Mouse (Mus musculus) liver, postnatal 0 days (tissue): ENCODE results near the gene D630023F18Rik. TPM values are rescaled to one million over a fixed set of nuclear protein-coding genes. Genes with fewer than 3 reads are reported as not detected.

Experiments used
- ATAC-seq: fragments of 200-750 bp; cut with Nextera tagmentation; 2 replicates; pipeline ENCODE4 v1.8.0; 2017; ENCODE audit warnings: mild to moderate bottlenecking, moderate library complexity
- DNase-seq: peaks from one replicate; pipeline ENCODE4 v3.0.0-alpha.2; 2016
- H3K27ac ChIP-seq: fragments of 300-500 bp; sonication (generic); 2 replicates; pipeline ENCODE4 v1.5.1; 2014; ENCODE audit warnings: antibody characterized with exemption, moderate library complexity, mild to moderate bottlenecking, low read depth
- H3K27me3 ChIP-seq: fragments of 300-500 bp; sonication (generic); 2 replicates; pipeline ENCODE4 v1.6.1; 2014; ENCODE audit warnings: low read length, control low read depth, mixed read lengths; ENCODE audit not compliant: insufficient read depth
- H3K36me3 ChIP-seq: fragments of 300-500 bp; sonication (generic); replicated peaks from 2 replicates; pipeline ENCODE4 v1.6.1; 2014; ENCODE audit warnings: mild to moderate bottlenecking, control low read depth, low read length, moderate library complexity, mixed read lengths; ENCODE audit not compliant: insufficient read depth
- H3K4me1 ChIP-seq: fragments of 300-500 bp; sonication (generic); 2 replicates; pipeline ENCODE4 v1.6.1; 2014; ENCODE audit warnings: antibody characterized with exemption, mild to moderate bottlenecking, control low read depth; ENCODE audit not compliant: insufficient read depth
- H3K4me2 ChIP-seq: fragments of 300-500 bp; sonication (generic); 2 replicates; pipeline ENCODE4 v1.6.1; 2014; ENCODE audit warnings: low read depth, mild to moderate bottlenecking, low read length, moderate library complexity, mixed read lengths
- H3K4me3 ChIP-seq: fragments of 300-500 bp; sonication (generic); 2 replicates; pipeline ENCODE4 v1.5.1; 2014; ENCODE audit warnings: low read depth, low read length
- H3K9ac ChIP-seq: fragments of 300-500 bp; sonication (generic); replicated peaks from 2 replicates; pipeline ENCODE4 v1.6.1; 2014; ENCODE audit warnings: mild to moderate bottlenecking, moderate library complexity
- H3K9me3 ChIP-seq: fragments of 300-500 bp; sonication (generic); 2 replicates; pipeline ENCODE4 v1.6.1; 2016; ENCODE audit warnings: mild to moderate bottlenecking, control low read depth, low read length, mixed read lengths
- CTCF ChIP-seq: sonication (generic); IDR thresholded peaks from 2 replicates; pipeline ENCODE4 v1.5.1; 2016; ENCODE audit warnings: antibody characterized with exemption, low read depth
- EP300 ChIP-seq: IDR thresholded peaks from 2 replicates; pipeline ENCODE4 v1.6.1; 2016; ENCODE audit warnings: antibody characterized with exemption, low read depth, mild to moderate bottlenecking
- WGBS: fragments of 180-500 bp; shearing (Covaris S2); extraction: QIAGEN DNeasy Blood & Tissue Kit; methylation state at CpG from one replicate; pipeline ENCODE4 v1.1.7; 2014; ENCODE audit not compliant: insufficient replicate concordance; 5-methylcytosine and 5-hydroxymethylcytosine counted together
- polyA plus RNA-seq: library from polyadenylated mRNA; unstranded; fragments of >200 nt; fragmentation: Nextera tagmentation; extraction: Ambion mirVana; gene quantifications from 2 replicates; pipeline ENCODE4 v1.2.1, GENCODE M21; 2015

D630023F18Rik gene
- polyA plus RNA-seq, 1 experiment from 2014 or later = 0.12 TPM

DNA sequence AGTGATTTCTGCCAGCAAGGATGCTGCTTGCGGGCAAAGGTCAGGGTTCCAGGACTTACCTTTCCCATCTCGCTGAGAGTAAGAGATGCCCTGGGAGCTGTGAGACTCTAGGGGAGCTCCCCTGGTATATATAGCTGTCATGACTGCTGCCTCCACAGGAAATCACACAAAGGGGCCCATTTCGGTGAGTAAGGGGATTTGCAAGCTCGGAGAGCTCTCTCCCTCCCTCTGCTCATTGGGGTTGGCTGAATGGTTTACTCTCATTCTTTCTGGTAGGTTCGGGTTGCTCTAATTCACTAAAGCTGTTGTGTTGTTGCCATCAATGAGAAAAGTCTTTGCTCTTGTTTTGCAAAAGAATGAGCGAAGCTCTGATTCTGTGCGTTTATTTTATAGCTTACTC lies 40.8 kb downstream of the D630023F18Rik start, which contains the start of gene Crygb:
Crygb (minus strand) TSS at position 101 of the 400 bp plus-strand sequence.
- no peaks in the 10 kb centered on the region for H3K36me3 ChIP-seq
- H3K4me3 ChIP-seq = no peak within 1 kb of the TSS
- no peaks in the 10 kb centered on the region for H3K27me3 ChIP-seq
- ATAC-seq = no peak
- no peak within 1 kb of the TSS for H3K4me2 ChIP-seq
- WGBS = 45% methylated on average over 7 of the region's 7 CpGs
- H3K9ac ChIP-seq = no peak within 1 kb of the TSS
- no peak within 1 kb of the TSS for H3K27ac ChIP-seq
- H3K9me3 ChIP-seq = no peaks in the 10 kb centered on the region
- TF ChIP-seq EP300 = no peak
- TF ChIP-seq CTCF = no peak
- no peak for DNase-seq
- H3K4me1 ChIP-seq = no peaks in the 10 kb centered on the region

DNA sequence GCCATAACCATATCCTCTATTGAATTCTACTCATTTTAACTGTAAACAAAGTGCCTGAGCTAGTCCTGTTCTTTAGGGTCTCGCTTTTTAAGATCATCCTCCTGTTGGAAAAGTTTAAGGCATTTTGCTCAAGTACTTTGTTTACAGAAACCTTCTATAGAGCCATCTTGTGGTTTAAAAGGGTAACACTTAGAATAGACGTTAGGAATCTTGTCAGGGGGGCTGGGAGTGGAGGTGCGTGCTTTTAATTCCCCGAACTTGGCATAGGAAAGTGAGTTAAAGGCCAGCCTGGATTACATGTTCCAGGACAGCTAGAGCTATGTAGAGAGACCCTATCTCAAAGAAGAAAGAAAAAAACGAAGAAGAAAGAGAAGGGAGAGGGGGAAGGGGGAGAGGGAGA lies 47.4 kb downstream of the D630023F18Rik start:
- TF ChIP-seq EP300 (no peak), CTCF (peak; percentile 16; the same call in 1 of the 2 replicates)
- DNase-seq (no peak), ATAC-seq (no peak)
- Histone ChIP-seq H3K27ac (no peak overlapping the region), H3K27me3 (no peaks in the 10 kb centered on the region), H3K4me3 (no peak overlapping the region), H3K36me3 (no peaks in the 10 kb centered on the region), H3K4me1 (no peaks in the 10 kb centered on the region), H3K9ac (no peak overlapping the region), H3K4me2 (no peak overlapping the region), H3K9me3 (no peaks in the 10 kb centered on the region)
- WGBS = 23% methylated on average over 5 of the region's 5 CpGs

DNA sequence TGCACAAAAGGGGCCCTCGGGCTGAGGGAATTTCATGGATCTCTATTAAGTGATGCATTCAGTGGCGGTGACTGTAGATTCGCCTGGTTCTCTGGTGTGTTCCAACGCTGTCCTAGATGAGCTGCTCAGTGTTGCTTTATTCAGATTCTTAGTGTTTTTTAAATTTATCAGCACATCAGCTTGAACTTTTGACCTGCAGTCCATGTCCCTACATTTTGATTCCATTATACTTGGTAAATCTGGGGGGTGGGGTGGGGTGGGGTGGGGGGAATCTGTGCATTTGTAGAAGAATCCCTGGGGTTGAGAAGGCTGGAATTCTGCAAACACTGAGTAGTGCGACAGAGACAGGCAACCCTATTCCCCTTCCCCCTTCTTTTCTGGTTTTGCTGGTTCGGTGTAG lies 49.4 kb downstream of the D630023F18Rik start, which contains the start of gene Crygc:
Crygc (minus strand) TSS at position 101 of the 400 bp plus-strand sequence.
- WGBS = 64% methylated on average over 6 of the region's 6 CpGs
- no peak for DNase-seq
- no peak within 1 kb of the TSS for H3K4me3 ChIP-seq
- no peak within 1 kb of the TSS for H3K27ac ChIP-seq
- no peak within 1 kb of the TSS for H3K4me2 ChIP-seq
- H3K27me3 ChIP-seq = no peaks in the 10 kb centered on the region
- H3K9ac ChIP-seq = no peak within 1 kb of the TSS
- H3K4me1 ChIP-seq = no peaks in the 10 kb centered on the region
- H3K9me3 ChIP-seq = no peaks in the 10 kb centered on the region
- no peaks in the 10 kb centered on the region for H3K36me3 ChIP-seq
- ATAC-seq = no peak
- TF ChIP-seq EP300 (no peak), CTCF (no peak)

DNA sequence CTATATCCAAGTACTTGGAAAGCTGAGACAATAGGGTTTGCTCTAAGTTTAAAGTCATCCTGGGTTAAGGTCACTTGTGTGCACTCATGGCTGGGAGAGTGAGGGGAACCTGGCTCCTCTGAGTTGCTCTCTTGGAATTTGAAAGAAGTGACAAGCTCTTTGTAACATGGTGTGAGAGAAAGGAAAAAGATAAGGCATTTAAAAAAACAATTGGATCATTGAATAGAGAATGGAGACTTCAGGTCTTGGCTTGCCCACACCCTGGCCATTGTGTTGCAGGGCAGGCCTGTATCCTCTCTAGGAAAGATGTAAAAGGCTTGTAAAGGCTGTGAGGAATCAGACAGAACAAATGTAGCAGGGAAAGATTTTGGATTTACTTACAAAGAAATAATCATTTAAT lies 55.2 kb downstream of the D630023F18Rik start:
- Histone ChIP-seq H3K36me3 (no peaks in the 10 kb centered on the region), H3K4me2 (no peak overlapping the region), H3K27ac (no peak overlapping the region), H3K27me3 (no peaks in the 10 kb centered on the region), H3K9ac (no peak overlapping the region), H3K4me1 (no peaks in the 10 kb centered on the region), H3K9me3 (no peaks in the 10 kb centered on the region), H3K4me3 (no peak overlapping the region)
- no peak for ATAC-seq
- no peak for DNase-seq
- TF ChIP-seq EP300 (no peak), CTCF (no peak)

DNA sequence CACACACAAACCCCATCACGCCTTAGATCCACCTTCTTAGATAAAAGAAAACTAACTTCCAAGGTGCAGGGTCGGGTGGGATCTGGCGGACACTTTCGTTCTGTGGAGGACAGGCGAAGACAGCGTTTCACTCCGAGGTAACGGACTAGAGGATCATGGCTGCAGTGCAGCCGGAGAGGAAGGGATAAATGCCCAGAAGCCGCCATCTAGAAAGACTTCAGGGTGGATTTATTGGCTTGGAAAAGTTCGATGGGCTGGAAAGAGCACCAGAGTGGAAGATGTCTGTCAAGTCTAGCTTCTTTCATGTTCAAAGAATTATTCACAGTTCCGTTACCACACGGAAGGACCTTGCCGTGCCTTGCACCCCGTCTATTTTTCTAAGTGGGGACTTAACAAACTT lies 58.8 kb downstream of the D630023F18Rik start:
- Histone ChIP-seq H3K4me2 (no peak overlapping the region), H3K9ac (no peak overlapping the region), H3K27me3 (no peaks in the 10 kb centered on the region), H3K36me3 (no peaks in the 10 kb centered on the region), H3K4me3 (no peak overlapping the region), H3K4me1 (no peaks in the 10 kb centered on the region), H3K27ac (no peak overlapping the region), H3K9me3 (no peaks in the 10 kb centered on the region)
- 81% methylated on average over 15 of the region's 15 CpGs for WGBS
- TF ChIP-seq CTCF (no peak), EP300 (no peak)
- DNase-seq (no peak), ATAC-seq (no peak)

DNA sequence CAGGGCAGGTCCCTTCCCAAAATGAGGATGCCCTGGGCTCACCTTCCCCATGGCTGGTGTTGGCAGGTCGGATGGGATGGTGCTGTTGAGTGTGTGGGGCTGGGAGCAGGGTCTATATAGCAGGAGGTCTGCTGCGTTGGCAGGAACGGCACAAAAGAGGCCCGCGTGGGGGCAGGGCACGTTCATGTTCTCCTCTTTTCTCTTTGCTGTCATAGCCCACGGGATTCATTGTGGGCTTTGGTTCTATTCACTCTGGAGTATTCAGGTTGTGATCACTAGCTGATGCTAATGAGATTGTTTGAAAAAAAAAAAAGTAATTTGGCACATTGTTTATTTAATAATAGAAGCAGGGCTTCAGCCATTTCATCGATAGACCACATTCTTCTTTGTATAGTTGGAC lies 59.7 kb downstream of the D630023F18Rik start, which contains the start of gene Crygd:
Crygd (minus strand) TSS at position 101 of the 400 bp plus-strand sequence.
- Histone ChIP-seq H3K27me3 (no peaks in the 10 kb centered on the region), H3K4me3 (no peak within 1 kb of the TSS), H3K4me1 (no peaks in the 10 kb centered on the region), H3K27ac (no peak within 1 kb of the TSS), H3K4me2 (no peak within 1 kb of the TSS), H3K9ac (no peak within 1 kb of the TSS), H3K36me3 (no peaks in the 10 kb centered on the region), H3K9me3 (no peaks in the 10 kb centered on the region)
- TF ChIP-seq EP300 = no peak
- TF ChIP-seq CTCF = no peak
- 74% methylated on average over 8 of the region's 8 CpGs for WGBS
- no peak for ATAC-seq
- no peak for DNase-seq

Other genes starting within 250 kb of the D630023F18Rik start
- 1.1 and 1.4 TPM in 2 replicates for gene Plekhm3, start 166.4 kb downstream of the D630023F18Rik start, polyA plus RNA-seq
- gene Akr1cl, start 90.5 kb downstream of the D630023F18Rik start, polyA plus RNA-seq = not detected in 2 replicates
- gene Cryge, start 72.1 kb downstream of the D630023F18Rik start, polyA plus RNA-seq = not detected in 2 replicates
- gene Crygd, start 59.8 kb downstream of the D630023F18Rik start, polyA plus RNA-seq = not detected in 2 replicates
- gene Crygc, start 49.5 kb downstream of the D630023F18Rik start, polyA plus RNA-seq = not detected in 2 replicates
- not detected in 2 replicates for gene Crygb, start 40.9 kb downstream of the D630023F18Rik start, polyA plus RNA-seq
- gene Cryga, start 19.8 kb downstream of the D630023F18Rik start, polyA plus RNA-seq = not detected in 2 replicates
- gene Gm28845, start 3.7 kb downstream of the D630023F18Rik start, polyA plus RNA-seq = not detected in 2 replicates
- 120 and 121 TPM in 2 replicates for gene Idh1, start 63.3 kb upstream of the D630023F18Rik start, polyA plus RNA-seq
- 3.4 and 3.6 TPM in 2 replicates for gene Pikfyve, start 63.5 kb upstream of the D630023F18Rik start, polyA plus RNA-seq
- gene Pth2r, start 158.8 kb upstream of the D630023F18Rik start, polyA plus RNA-seq = 0.06 and 0.07 TPM in 2 replicates